Comparison of ENCODE assay signal across 10 mouse cellular contexts in genomic region chr14:60741033-60741432, GRCm38 (mm10). TPM values are rescaled to one million over a fixed set of nuclear protein-coding genes. Genes with fewer than 3 reads are reported as not detected.
DNase-seq lines count a peak whose midpoint lies in the region; ATAC-seq and TF ChIP-seq lines count a peak whose summit lies in the region.
"Had no signal": no experiment of that assay in that cellular context is flagged by ENCODE, and none has a peak within 500 bp of the region (broad histone marks: within the 10 kb centered on the region; RNA-seq: fewer than 3 reads in every experiment).

No protein-coding gene starts in this region.

- ATAC-seq in megakaryocyte, adult 5-6 weeks (ENCODE audit: poor library complexity, severe bottlenecking) = no peak
- no peak for ATAC-seq in forebrain, postnatal 0 days
- ATAC-seq in liver, embryonic 13.5 days (ENCODE audit: low read depth) = no peak
- ATAC-seq: intestine, postnatal 0 days had no signal

- peaks cover 89% of the 10 kb centered on the region for H3K4me1 ChIP-seq in heart, embryonic 10.5 days
- H3K4me1 ChIP-seq in megakaryocyte, embryonic 14.5 days = peaks cover 90% of the 10 kb centered on the region
- peaks cover 12% of the 10 kb centered on the region for H3K4me1 ChIP-seq in forebrain, postnatal 0 days (ENCODE audit: insufficient read depth)
- H3K4me1 ChIP-seq in liver, embryonic 13.5 days (replicated peaks) = peaks cover 59% of the 10 kb centered on the region

- H3K9me3 ChIP-seq in heart, embryonic 10.5 days = no peaks in the 10 kb centered on the region
- H3K9me3 ChIP-seq in megakaryocyte, embryonic 14.5 days = no peaks in the 10 kb centered on the region
- no peaks in the 10 kb centered on the region for H3K9me3 ChIP-seq in forebrain, postnatal 0 days (ENCODE audit: low read length)
- H3K9me3 ChIP-seq in liver, embryonic 13.5 days (replicated peaks) = no peaks in the 10 kb centered on the region

- no peak for DNase-seq in heart, embryonic 10.5 days (ENCODE audit: low spot score)
- no peak for DNase-seq in heart, postnatal 25 days (ENCODE audit: low spot score)
- DNase-seq in forebrain, postnatal 0 days = no peak
- DNase-seq in liver, embryonic 13.5 days = no peak
- DNase-seq in frontal cortex, postnatal 36 days (ENCODE audit: low spot score in 2 of 2) = no peak
- DNase-seq in layer of hippocampus, adult 11-12 months (ENCODE audit: low spot score) = no peak

- no peaks in the 10 kb centered on the region for H3K27me3 ChIP-seq in heart, embryonic 10.5 days (ENCODE audit: insufficient read depth, poor library complexity, severe bottlenecking)
- H3K27me3 ChIP-seq in megakaryocyte, embryonic 14.5 days (replicated peaks) = no peaks in the 10 kb centered on the region
- no peaks in the 10 kb centered on the region for H3K27me3 ChIP-seq in forebrain, postnatal 0 days (ENCODE audit: insufficient read depth, low read length)
- no peaks in the 10 kb centered on the region for H3K27me3 ChIP-seq in liver, embryonic 13.5 days

- no peak overlapping the region for H3K4me3 ChIP-seq in heart, embryonic 10.5 days
- peak overlapping the region; percentile 71 for H3K4me3 ChIP-seq in megakaryocyte, embryonic 14.5 days (replicated peaks)
- H3K4me3 ChIP-seq in forebrain, postnatal 0 days (ENCODE audit: low read depth, low read length) = no peak overlapping the region
- H3K4me3 ChIP-seq in liver, embryonic 13.5 days (replicated peaks) = no peak overlapping the region

- 63% methylated on average over 8 of the region's 8 CpGs for WGBS in heart, embryonic 10.5 days
- WGBS in forebrain, postnatal 0 days = 49% methylated on average over 8 of the region's 8 CpGs
- WGBS in liver, embryonic 13.5 days (ENCODE audit: insufficient replicate concordance) = 59% methylated on average over 8 of the region's 8 CpGs

- no peak overlapping the region for H3K9ac ChIP-seq in forebrain, postnatal 0 days
- H3K9ac ChIP-seq in liver, embryonic 13.5 days = no peak overlapping the region
- H3K9ac ChIP-seq: liver, embryonic 14.5 days had no signal

- TF ChIP-seq CTCF in forebrain, postnatal 0 days (IDR thresholded peaks at IDR 0.05; ENCODE audit: low read depth) = no peak

- no peak overlapping the region for H3K4me2 ChIP-seq in forebrain, postnatal 0 days (ENCODE audit: low read depth)
- no peak overlapping the region for H3K4me2 ChIP-seq in liver, embryonic 13.5 days

- peaks cover 9% of the 10 kb centered on the region for H3K36me3 ChIP-seq in heart, embryonic 10.5 days
- peaks cover 26% of the 10 kb centered on the region for H3K36me3 ChIP-seq in megakaryocyte, embryonic 14.5 days (replicated peaks; ENCODE audit: low read length)
- no peaks in the 10 kb centered on the region for H3K36me3 ChIP-seq in forebrain, postnatal 0 days (ENCODE audit: insufficient read depth)
- peaks cover 7% of the 10 kb centered on the region for H3K36me3 ChIP-seq in liver, embryonic 13.5 days

- peak overlapping the region; percentile 93 for H3K27ac ChIP-seq in heart, embryonic 10.5 days
- H3K27ac ChIP-seq in forebrain, postnatal 0 days (ENCODE audit: low read depth, low read length) = peak overlapping the region; percentile 11; the same call in 1 of the 2 replicates
- H3K27ac ChIP-seq in liver, embryonic 13.5 days = peak overlapping the region; percentile 24; the same call in 1 of the 2 replicates
- H3K27ac ChIP-seq: liver, embryonic 14.5 days had no signal

- intact Hi-C loops in heart, postnatal 25 days (cut with DNase I) = no loop called here

RNA-seq across cellular contexts. Expression of gene C1qtnf9, which starts 26.9 kb away (rescaled TPM):
- 0.10 and 0.13 TPM in 2 replicates for polyA plus RNA-seq in heart, embryonic 10.5 days (2016; fragmentation: Nextera tagmentation; extraction: Ambion mirVana)
- total RNA-seq in heart, postnatal 25 days (2021) = 10 to 100 TPM; 43.1 to 50.6 TPM
- polyA plus RNA-seq in megakaryocyte, embryonic 14.5 days (2012; ENCODE audit: insufficient read depth, low replicate concordance) = not detected in 2 replicates
- total RNA-seq in megakaryocyte, adult 5-6 weeks (2015) = not detected in 2 replicates
- total RNA-seq in megakaryocyte, adult 5-6 weeks (2017) = not detected in 2 replicates
- total RNA-seq in forebrain, postnatal 0 days (2014; rRNA removed) = 0.31 TPM in 1 of 2 replicates, not detected in the other
- polyA plus RNA-seq in forebrain, postnatal 0 days (2015; fragmentation: Nextera tagmentation; extraction: Ambion mirVana) = 0.26 TPM in 1 of 2 replicates, not detected in the other
- polyA plus RNA-seq in liver, embryonic 13.5 days (2015; fragmentation: Nextera tagmentation; extraction: Ambion mirVana) = 0.13 and 0.16 TPM in 2 replicates

RNA-seq across cellular contexts. Expression of gene Mipep, which starts 43.3 kb away (rescaled TPM):
- 24.7 and 24.9 TPM in 2 replicates for polyA plus RNA-seq in heart, embryonic 10.5 days (2016; fragmentation: Nextera tagmentation; extraction: Ambion mirVana)
- 10 to 100 TPM; 53.9 to 58.4 TPM for total RNA-seq in heart, postnatal 25 days (2021)
- polyA plus RNA-seq in megakaryocyte, embryonic 14.5 days (2012; ENCODE audit: insufficient read depth, low replicate concordance) = 5.9 and 13.6 TPM in 2 replicates
- 6.1 and 7.5 TPM in 2 replicates for total RNA-seq in megakaryocyte, adult 5-6 weeks (2015)
- 11.4 and 12.0 TPM in 2 replicates for total RNA-seq in megakaryocyte, adult 5-6 weeks (2017)
- 26.6 and 27.4 TPM in 2 replicates for total RNA-seq in forebrain, postnatal 0 days (2014; rRNA removed)
- 18.3 and 19.4 TPM in 2 replicates for polyA plus RNA-seq in forebrain, postnatal 0 days (2015; fragmentation: Nextera tagmentation; extraction: Ambion mirVana)
- polyA plus RNA-seq in liver, embryonic 13.5 days (2015; fragmentation: Nextera tagmentation; extraction: Ambion mirVana) = 13.5 and 16.3 TPM in 2 replicates

Comparison
In these comparisons a context has a peak if more than half of its experiments do, and no peak if none do; other contexts are left out.
1. H3K27ac ChIP-seq: peak in every context shown above with its lines; median percentile 93 in heart, embryonic 10.5 days; 24 in liver, embryonic 13.5 days; 11 in forebrain, postnatal 0 days.